Mouse (Mus musculus): ENCODE data around the gene Furin. TPM values are rescaled to one million over a fixed set of nuclear protein-coding genes. Genes with fewer than 3 reads are reported as not detected.
A peak's percentile ranks its signal among the peaks of the same experiment; 100 is the strongest.
"Not testable (repeated sequence)": the region's sequence is repeated elsewhere in the genome, so short reads cannot be mapped to it uniquely, and the experiment has no call there.

Furin gene
- polyA plus RNA-seq, 1 experiment: 73.7 TPM

- TF ChIP-seq POLR2A (IDR thresholded peaks at IDR 0.05; ENCODE audit: borderline replicate concordance, low read depth, low read length) (no peak), CTCF (IDR thresholded peaks at IDR 0.05; ENCODE audit: low read depth, low read length) (no peak)
- Histone ChIP-seq H3K4me1 (ENCODE audit: control insufficient read depth, insufficient read depth, low read length) (peaks cover 45% of the 10 kb centered on the region), H3K27ac (ENCODE audit: insufficient read depth, low read depth, low read length) (peak overlapping the region; percentile 90), H3K4me3 (ENCODE audit: insufficient read depth, low read length) (peak overlapping the region; percentile 76)
Observed at GRCm38 (mm10) chr7:80402651-80403321, 2.5 kb downstream of the Furin start.

GRCm38 (mm10) chr7:80401860-80402641, 3.2 kb downstream of the Furin start:
- peak overlapping the region; percentile 45 for H3K27ac ChIP-seq (ENCODE audit: insufficient read depth, low read depth, low read length)
- peaks cover 45% of the 10 kb centered on the region for H3K4me1 ChIP-seq (ENCODE audit: control insufficient read depth, insufficient read depth, low read length)
- H3K4me3 ChIP-seq (ENCODE audit: insufficient read depth, low read length): peak overlapping the region; percentile 76
- TF ChIP-seq POLR2A (IDR thresholded peaks at IDR 0.05; ENCODE audit: borderline replicate concordance, low read depth, low read length) (no peak), CTCF (IDR thresholded peaks at IDR 0.05; ENCODE audit: low read depth, low read length) (no peak)

- H3K27ac ChIP-seq (ENCODE audit: insufficient read depth, low read depth, low read length): peak overlapping the region; percentile 45; the same call in 1 of the 2 replicates
- H3K4me1 ChIP-seq (ENCODE audit: control insufficient read depth, insufficient read depth, low read length): peaks cover 43% of the 10 kb centered on the region
- H3K4me3 ChIP-seq (ENCODE audit: insufficient read depth, low read length): peak overlapping the region; percentile 76
- TF ChIP-seq POLR2A (IDR thresholded peaks at IDR 0.05; ENCODE audit: borderline replicate concordance, low read depth, low read length): no peak
- TF ChIP-seq CTCF (IDR thresholded peaks at IDR 0.05; ENCODE audit: low read depth, low read length): no peak
Observed at GRCm38 (mm10) chr7:80401041-80401859, 4.0 kb downstream of the Furin start.

GRCm38 (mm10) chr7:80400571-80400970, 4.7 kb downstream of the Furin start:
- TF ChIP-seq CTCF (IDR thresholded peaks at IDR 0.05; ENCODE audit: low read depth, low read length): no peak
- TF ChIP-seq POLR2A (IDR thresholded peaks at IDR 0.05; ENCODE audit: borderline replicate concordance, low read depth, low read length): no peak
- no peak overlapping the region for H3K27ac ChIP-seq (ENCODE audit: insufficient read depth, low read depth, low read length)
- H3K4me3 ChIP-seq (ENCODE audit: insufficient read depth, low read length): peak overlapping the region; percentile 76
- peaks cover 36% of the 10 kb centered on the region for H3K4me1 ChIP-seq (ENCODE audit: control insufficient read depth, insufficient read depth, low read length)

- H3K4me1 ChIP-seq (ENCODE audit: control insufficient read depth, insufficient read depth, low read length): peaks cover 32% of the 10 kb centered on the region
- H3K27ac ChIP-seq (ENCODE audit: insufficient read depth, low read depth, low read length): no peak overlapping the region
- TF ChIP-seq POLR2A (IDR thresholded peaks at IDR 0.05; ENCODE audit: borderline replicate concordance, low read depth, low read length): no peak
- no peak overlapping the region for H3K4me3 ChIP-seq (ENCODE audit: insufficient read depth, low read length)
Observed at GRCm38 (mm10) chr7:80400099-80400498, 5.1 kb downstream of the Furin start.

GRCm38 (mm10) chr7:80398654-80399444, 6.4 kb downstream of the Furin start:
- Histone ChIP-seq H3K4me3 (ENCODE audit: insufficient read depth, low read length) (no peak overlapping the region), H3K4me1 (ENCODE audit: control insufficient read depth, insufficient read depth, low read length) (peaks cover 23% of the 10 kb centered on the region), H3K27ac (ENCODE audit: insufficient read depth, low read depth, low read length) (no peak overlapping the region)
- no peak for TF ChIP-seq POLR2A (IDR thresholded peaks at IDR 0.05; ENCODE audit: borderline replicate concordance, low read depth, low read length)
- no peak for TF ChIP-seq CTCF (IDR thresholded peaks at IDR 0.05; ENCODE audit: low read depth, low read length)

GRCm38 (mm10) chr7:80397986-80398385, 7.2 kb downstream of the Furin start:
- no peak overlapping the region for H3K27ac ChIP-seq (ENCODE audit: insufficient read depth, low read depth, low read length)
- H3K4me3 ChIP-seq (ENCODE audit: insufficient read depth, low read length): no peak overlapping the region
- peaks cover 19% of the 10 kb centered on the region for H3K4me1 ChIP-seq (ENCODE audit: control insufficient read depth, insufficient read depth, low read length)
- no peak for TF ChIP-seq CTCF (IDR thresholded peaks at IDR 0.05; ENCODE audit: low read depth, low read length)
- no peak for TF ChIP-seq POLR2A (IDR thresholded peaks at IDR 0.05; ENCODE audit: borderline replicate concordance, low read depth, low read length)

- peaks cover 19% of the 10 kb centered on the region for H3K4me1 ChIP-seq (ENCODE audit: control insufficient read depth, insufficient read depth, low read length)
- H3K4me3 ChIP-seq (ENCODE audit: insufficient read depth, low read length); H3K27ac ChIP-seq (ENCODE audit: insufficient read depth, low read depth, low read length): not testable (repeated sequence)
Observed at GRCm38 (mm10) chr7:80396427-80396826, 8.8 kb downstream of the Furin start.

GRCm38 (mm10) chr7:80394600-80394999, 10.6 kb downstream of the Furin start:
- Histone ChIP-seq H3K27ac (ENCODE audit: insufficient read depth, low read depth, low read length) (no peak overlapping the region), H3K4me3 (ENCODE audit: insufficient read depth, low read length) (no peak overlapping the region), H3K4me1 (ENCODE audit: control insufficient read depth, insufficient read depth, low read length) (peaks cover 9% of the 10 kb centered on the region)
- TF ChIP-seq POLR2A (IDR thresholded peaks at IDR 0.05; ENCODE audit: borderline replicate concordance, low read depth, low read length) (no peak), CTCF (IDR thresholded peaks at IDR 0.05; ENCODE audit: low read depth, low read length) (no peak)

Measured in bone marrow macrophage, adult 2 months (primary cell).